Mouse (Mus musculus) liver, embryonic 16.5 days (tissue): ENCODE data around the gene Plscr3. TPM values are rescaled to one million over a fixed set of nuclear protein-coding genes. Genes with fewer than 3 reads are reported as not detected.

Source experiments
- microRNA-seq: library from miRNA; unstranded; fragments of <30 nt; microRNA quantifications from one replicate; pipeline ENCODE4, GENCODE M21; 2016
- polyA plus RNA-seq: library from polyadenylated mRNA; unstranded; fragments of >200 nt; fragmentation: Nextera tagmentation; extraction: Ambion mirVana; gene quantifications from 2 replicates; pipeline ENCODE4 v1.2.1, GENCODE M21; 2015

Gene Plscr3
- polyA plus RNA-seq, 1 experiment from 2014 or later = 27.8 TPM

Small RNA genes within 50 kb of the gene (microRNA-seq; reads per million reads assigned to microRNA genes)
- not detected for gene Mir6924

Other genes with a start within 250 kb of the Plscr3 start
- 11.2 and 12.6 TPM in 2 replicates for gene Atp1b2, start 240.4 kb upstream of the Plscr3 start, polyA plus RNA-seq
- gene Shbg, start 228.5 kb upstream of the Plscr3 start, polyA plus RNA-seq = 26.2 and 27.9 TPM in 2 replicates
- gene Sat2, start 224.4 kb upstream of the Plscr3 start, polyA plus RNA-seq = 10.4 and 11.5 TPM in 2 replicates
- gene Fxr2, start 213.4 kb upstream of the Plscr3 start, polyA plus RNA-seq = 7.0 and 8.1 TPM in 2 replicates
- 0.11 TPM in 1 of 2 replicates, not detected in the other for gene Sox15, start 191.1 kb upstream of the Plscr3 start, polyA plus RNA-seq
- 34.5 and 35.0 TPM in 2 replicates for gene Mpdu1, start 183.7 kb upstream of the Plscr3 start, polyA plus RNA-seq
- gene Cd68, start 180.2 kb upstream of the Plscr3 start, polyA plus RNA-seq = 32.0 and 35.4 TPM in 2 replicates
- 223 and 225 TPM in 2 replicates for gene Eif4a1, start 174.0 kb upstream of the Plscr3 start, polyA plus RNA-seq
- gene Senp3, start 164.3 kb upstream of the Plscr3 start, polyA plus RNA-seq = 22.7 and 24.9 TPM in 2 replicates
- gene Tnfsf13, start 160.6 kb upstream of the Plscr3 start, polyA plus RNA-seq = 0.17 and 0.40 TPM in 2 replicates
- gene Tnfsf12, start 150.5 kb upstream of the Plscr3 start, polyA plus RNA-seq = 2.5 and 2.8 TPM in 2 replicates
- gene Tnfsfm13, start 150.3 kb upstream of the Plscr3 start, polyA plus RNA-seq = 0.95 and 1.1 TPM in 2 replicates
- gene Polr2a, start 87.7 kb upstream of the Plscr3 start, polyA plus RNA-seq = 11.1 and 11.9 TPM in 2 replicates
- gene Slc35g3, start 84.4 kb upstream of the Plscr3 start, polyA plus RNA-seq = 0.07 TPM in 1 of 2 replicates, not detected in the other
- 0.61 and 0.81 TPM in 2 replicates for gene Zbtb4, start 80.5 kb upstream of the Plscr3 start, polyA plus RNA-seq
- gene Chrnb1, start 50.4 kb upstream of the Plscr3 start, polyA plus RNA-seq = 0.61 and 0.96 TPM in 2 replicates
- 0.19 and 0.21 TPM in 2 replicates for gene Fgf11, start 44.5 kb upstream of the Plscr3 start, polyA plus RNA-seq
- gene Tmem102, start 40.8 kb upstream of the Plscr3 start, polyA plus RNA-seq = 0.62 and 1.0 TPM in 2 replicates
- not detected in 2 replicates for gene Gm39566, start 31.1 kb upstream of the Plscr3 start, polyA plus RNA-seq
- gene Spem2, start 27.9 kb upstream of the Plscr3 start, polyA plus RNA-seq = not detected in 2 replicates
- not detected in 2 replicates for gene Spem1, start 24.2 kb upstream of the Plscr3 start, polyA plus RNA-seq
- gene Nlgn2, start 8.6 kb upstream of the Plscr3 start, polyA plus RNA-seq = 0.66 and 0.83 TPM in 2 replicates
- 404 and 413 TPM in 2 replicates for gene Tmem256, start 7.9 kb upstream of the Plscr3 start, polyA plus RNA-seq
- gene Tnk1, start 12.4 kb downstream of the Plscr3 start, polyA plus RNA-seq = 0.74 and 0.96 TPM in 2 replicates
- not detected in 2 replicates for gene Tmem95, start 31.6 kb downstream of the Plscr3 start, polyA plus RNA-seq
- 1.3 and 1.4 TPM in 2 replicates for gene Kctd11, start 35.0 kb downstream of the Plscr3 start, polyA plus RNA-seq
- 6.5 and 6.8 TPM in 2 replicates for gene Acap1, start 49.2 kb downstream of the Plscr3 start, polyA plus RNA-seq
- gene 2810408A11Rik, start 54.6 kb downstream of the Plscr3 start, polyA plus RNA-seq = 0.46 and 0.76 TPM in 2 replicates
- gene Neurl4, start 54.7 kb downstream of the Plscr3 start, polyA plus RNA-seq = 2.2 and 2.6 TPM in 2 replicates
- gene Gps2, start 67.5 kb downstream of the Plscr3 start, polyA plus RNA-seq = 81.1 and 83.1 TPM in 2 replicates
- gene Eif5a, start 75.6 kb downstream of the Plscr3 start, polyA plus RNA-seq = 1,065 and 1,134 TPM in 2 replicates
- gene Ybx2, start 89.4 kb downstream of the Plscr3 start, polyA plus RNA-seq = 0.18 TPM in 1 of 2 replicates, not detected in the other
- 18.4 and 22.6 TPM in 2 replicates for gene Slc2a4, start 101.8 kb downstream of the Plscr3 start, polyA plus RNA-seq
- 5.4 and 11.7 TPM in 2 replicates for gene Cldn7, start 118.4 kb downstream of the Plscr3 start, polyA plus RNA-seq
- 7.1 and 7.3 TPM in 2 replicates for gene Ctdnep1, start 134.8 kb downstream of the Plscr3 start, polyA plus RNA-seq
- 55.1 and 57.2 TPM in 2 replicates for gene Elp5, start 136.1 kb downstream of the Plscr3 start, polyA plus RNA-seq
- 255 and 280 TPM in 2 replicates for gene Gabarap, start 144.8 kb downstream of the Plscr3 start, polyA plus RNA-seq
- gene Phf23, start 149.4 kb downstream of the Plscr3 start, polyA plus RNA-seq = 17.5 and 18.2 TPM in 2 replicates
- gene Dvl2, start 154.2 kb downstream of the Plscr3 start, polyA plus RNA-seq = 4.4 and 5.1 TPM in 2 replicates
- 127 and 138 TPM in 2 replicates for gene Acadvl, start 169.0 kb downstream of the Plscr3 start, polyA plus RNA-seq
- 0.40 and 0.53 TPM in 2 replicates for gene Dlg4, start 170.6 kb downstream of the Plscr3 start, polyA plus RNA-seq
- 5.0 and 6.0 TPM in 2 replicates for gene Asgr1, start 207.7 kb downstream of the Plscr3 start, polyA plus RNA-seq
- 12.9 and 13.1 TPM in 2 replicates for gene Asgr2, start 246.3 kb downstream of the Plscr3 start, polyA plus RNA-seq